Mouse (Mus musculus) olfactory bulb, adult 2 months (tissue): ENCODE data around the gene Pitpnm3.

Source experiments
- CTCF ChIP-seq: fragments of 200-500 bp; IDR thresholded peaks from 2 replicates; pipeline ENCODE4 v1.5.1; 2012; ENCODE audit warnings: low read depth, mild to moderate bottlenecking, low read length, moderate library complexity; ENCODE audit not compliant: insufficient read depth
- POLR2A ChIP-seq: fragments of 200-500 bp; IDR thresholded peaks from 2 replicates; pipeline ENCODE4 v1.6.1; 2012; ENCODE audit warnings: mild to moderate bottlenecking, low read depth, low read length, moderate library complexity; ENCODE audit not compliant: insufficient read depth

DNA sequence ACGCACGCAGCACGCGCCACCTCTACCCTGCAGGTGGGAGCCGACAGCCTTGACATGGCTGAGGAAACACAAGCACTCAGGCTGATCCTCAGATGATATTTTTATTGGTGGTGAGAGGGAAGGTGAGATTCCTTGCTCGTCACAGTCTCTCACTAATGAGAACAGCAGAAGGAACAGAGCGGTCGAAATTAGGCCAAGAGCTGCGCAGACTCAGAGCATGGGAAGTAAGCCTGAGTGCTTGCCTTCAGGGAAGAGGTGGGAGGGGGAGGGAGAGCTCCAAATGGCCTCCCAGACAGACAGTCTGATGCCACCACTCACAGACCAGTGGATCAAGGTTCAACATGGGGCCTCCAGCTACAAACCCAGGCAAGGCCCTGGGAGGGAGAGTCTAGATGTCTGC is 109.1 kb downstream of the Pitpnm3 start:
- no peak for TF ChIP-seq CTCF
- TF ChIP-seq POLR2A, result no peak
